Mouse (Mus musculus): Measurements from ENCODE around the gene Cdh4. TPM values are rescaled to one million over a fixed set of nuclear protein-coding genes. Genes with fewer than 3 reads are reported as not detected.

Cdh4 gene
- polyA plus RNA-seq, 1 experiment from 2014 or later, result 39.6 TPM

GRCm38 (mm10) chr2:179921021-179921653 is 478.9 kb downstream of the Cdh4 start:
- no peaks in the 10 kb centered on the region for H3K27me3 ChIP-seq (replicated peaks)
- peaks cover 4% of the 10 kb centered on the region; the same call in 1 of the 2 replicates for H3K9me3 ChIP-seq (replicated peaks)
- H3K4me3 ChIP-seq (replicated peaks), result no peak overlapping the region
- no peak overlapping the region for H3K27ac ChIP-seq (replicated peaks)
- H3K4me2 ChIP-seq, result no peak overlapping the region
- H3K36me3 ChIP-seq, result peaks cover 65% of the 10 kb centered on the region
- H3K4me1 ChIP-seq, result no peaks in the 10 kb centered on the region
- WGBS, result 90% methylated on average over 8 of the region's 8 CpGs
- no peak for ATAC-seq (ENCODE audit: low FRiP score)
- no peak overlapping the region for H3K9ac ChIP-seq (replicated peaks)

GRCm38 (mm10) chr2:179924038-179924437 is 481.8 kb downstream of the Cdh4 start:
- H3K4me1 ChIP-seq, result no peaks in the 10 kb centered on the region
- peaks cover 70% of the 10 kb centered on the region for H3K36me3 ChIP-seq
- WGBS, result 92% methylated on average over 6 of the region's 6 CpGs
- no peaks in the 10 kb centered on the region for H3K27me3 ChIP-seq (replicated peaks)
- no peak overlapping the region for H3K4me2 ChIP-seq
- peaks cover 4% of the 10 kb centered on the region; the same call in 1 of the 2 replicates for H3K9me3 ChIP-seq (replicated peaks)
- H3K4me3 ChIP-seq (replicated peaks), result no peak overlapping the region
- no peak for ATAC-seq (ENCODE audit: low FRiP score)
- H3K9ac ChIP-seq (replicated peaks), result no peak overlapping the region
- no peak overlapping the region for H3K27ac ChIP-seq (replicated peaks)

- H3K4me1 ChIP-seq, result no peaks in the 10 kb centered on the region
- H3K4me2 ChIP-seq, result no peak overlapping the region
- H3K9me3 ChIP-seq (replicated peaks), result no peaks in the 10 kb centered on the region
- no peak overlapping the region for H3K9ac ChIP-seq (replicated peaks)
- no peak overlapping the region for H3K27ac ChIP-seq (replicated peaks)
- H3K36me3 ChIP-seq, result peaks cover 58% of the 10 kb centered on the region
- H3K27me3 ChIP-seq (replicated peaks), result no peaks in the 10 kb centered on the region
- 93% methylated on average over 13 of the region's 13 CpGs for WGBS
- ATAC-seq (ENCODE audit: low FRiP score), result no peak
- no peak overlapping the region for H3K4me3 ChIP-seq (replicated peaks)
Measured at GRCm38 (mm10) chr2:179929166-179929565, 486.9 kb downstream of the Cdh4 start.

DNA sequence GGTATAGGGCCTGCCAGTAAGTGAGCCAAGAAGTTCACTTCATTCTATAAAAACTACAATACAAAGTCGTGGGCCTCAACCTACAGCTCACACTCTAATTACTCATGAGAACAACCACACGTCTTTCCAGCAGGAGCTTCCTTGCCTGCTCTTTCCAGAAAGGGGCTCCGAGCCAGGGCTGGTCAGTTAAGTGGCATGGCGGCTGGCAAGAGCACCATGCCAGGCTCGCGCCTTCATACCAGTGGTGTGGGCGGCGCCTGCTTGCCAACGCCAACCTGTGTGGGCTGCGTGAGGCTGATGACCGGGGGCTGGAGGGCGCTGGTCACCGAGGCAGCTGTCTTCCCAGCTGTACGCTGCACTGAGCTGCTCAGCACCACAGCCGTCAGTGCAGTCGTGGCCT is 489.5 kb downstream of the Cdh4 start:
- no peaks in the 10 kb centered on the region for H3K9me3 ChIP-seq (replicated peaks)
- H3K9ac ChIP-seq (replicated peaks), result no peak overlapping the region
- no peaks in the 10 kb centered on the region for H3K27me3 ChIP-seq (replicated peaks)
- H3K27ac ChIP-seq (replicated peaks), result no peak overlapping the region
- 90% methylated on average over 16 of the region's 16 CpGs for WGBS
- H3K36me3 ChIP-seq, result peaks cover 46% of the 10 kb centered on the region
- H3K4me2 ChIP-seq, result no peak overlapping the region
- no peaks in the 10 kb centered on the region for H3K4me1 ChIP-seq
- H3K4me3 ChIP-seq (replicated peaks), result no peak overlapping the region
- no peak for ATAC-seq (ENCODE audit: low FRiP score)

DNA sequence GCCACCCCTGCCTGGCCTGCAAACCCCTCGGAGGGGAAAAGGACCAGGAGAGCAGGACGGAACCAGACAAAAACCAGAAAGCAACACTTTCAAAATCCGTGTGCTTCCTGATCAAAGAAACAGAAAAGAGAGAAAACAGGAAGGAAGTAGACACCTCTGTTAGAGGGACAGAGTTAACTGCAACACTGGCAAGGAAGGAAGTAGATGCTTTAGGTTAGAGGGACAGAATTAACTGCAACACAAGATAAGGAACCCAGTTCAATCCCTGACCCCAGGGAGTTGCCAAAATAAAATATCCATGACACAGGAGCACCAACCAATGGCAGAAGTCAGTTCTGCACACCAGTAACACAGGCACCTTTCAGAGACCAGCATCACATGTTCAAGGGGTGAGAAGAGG is 491.9 kb downstream of the Cdh4 start:
- H3K4me1 ChIP-seq, result peaks cover 4% of the 10 kb centered on the region; the same call in 1 of the 2 replicates
- H3K4me2 ChIP-seq, result no peak overlapping the region
- H3K4me3 ChIP-seq (replicated peaks), result no peak overlapping the region
- WGBS, result 86% methylated on average over 3 of the region's 3 CpGs
- no peak overlapping the region for H3K9ac ChIP-seq (replicated peaks)
- H3K36me3 ChIP-seq, result peaks cover 32% of the 10 kb centered on the region
- ATAC-seq (ENCODE audit: low FRiP score), result no peak
- no peak overlapping the region for H3K27ac ChIP-seq (replicated peaks)
- H3K9me3 ChIP-seq (replicated peaks), result no peaks in the 10 kb centered on the region
- H3K27me3 ChIP-seq (replicated peaks), result no peaks in the 10 kb centered on the region

- no peak overlapping the region for H3K4me2 ChIP-seq
- H3K27ac ChIP-seq (replicated peaks), result no peak overlapping the region
- no peaks in the 10 kb centered on the region for H3K9me3 ChIP-seq (replicated peaks)
- H3K4me3 ChIP-seq (replicated peaks), result no peak overlapping the region
- peaks cover 28% of the 10 kb centered on the region for H3K4me1 ChIP-seq
- H3K9ac ChIP-seq (replicated peaks), result no peak overlapping the region
- peaks cover 14% of the 10 kb centered on the region for H3K36me3 ChIP-seq
- 84% methylated on average over 4 of the region's 4 CpGs for WGBS
- ATAC-seq (ENCODE audit: low FRiP score), result no peak
- H3K27me3 ChIP-seq (replicated peaks), result no peaks in the 10 kb centered on the region
Measured at GRCm38 (mm10) chr2:179937091-179937490, 494.9 kb downstream of the Cdh4 start.

DNA sequence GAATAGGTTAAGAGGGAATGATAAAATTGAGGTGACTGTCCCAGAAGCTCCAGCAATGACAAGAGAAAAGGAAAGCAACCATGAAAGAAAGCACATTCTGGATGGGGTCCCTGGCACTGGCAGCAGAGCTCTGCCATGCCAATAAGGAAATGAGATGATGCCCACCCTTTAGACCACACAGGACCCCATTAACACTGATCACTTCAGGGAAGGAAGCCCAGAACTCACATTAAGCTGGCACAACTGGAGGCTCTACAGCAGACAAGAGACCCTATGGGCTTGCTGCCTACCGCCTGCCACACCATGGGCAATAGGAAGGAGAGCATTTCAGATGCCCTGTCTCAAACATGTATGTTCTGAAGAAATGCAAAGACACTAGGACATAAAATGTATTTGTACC is 499.5 kb downstream of the Cdh4 start:
- 85% methylated on average over 1 of the region's 1 CpGs for WGBS
- peaks cover 55% of the 10 kb centered on the region for H3K4me1 ChIP-seq
- H3K9me3 ChIP-seq (replicated peaks), result no peaks in the 10 kb centered on the region
- no peak overlapping the region for H3K4me2 ChIP-seq
- no peaks in the 10 kb centered on the region for H3K27me3 ChIP-seq (replicated peaks)
- H3K36me3 ChIP-seq, result no peaks in the 10 kb centered on the region
- H3K4me3 ChIP-seq (replicated peaks), result no peak overlapping the region
- ATAC-seq (ENCODE audit: low FRiP score), result no peak
- H3K9ac ChIP-seq (replicated peaks), result no peak overlapping the region
- no peak overlapping the region for H3K27ac ChIP-seq (replicated peaks)

GRCm38 (mm10) chr2:179945051-179945450 is 502.8 kb downstream of the Cdh4 start:
- Histone ChIP-seq H3K4me3 (replicated peaks) (no peak overlapping the region), H3K27ac (replicated peaks) (no peak overlapping the region), H3K36me3 (no peaks in the 10 kb centered on the region), H3K27me3 (replicated peaks) (no peaks in the 10 kb centered on the region), H3K9me3 (replicated peaks) (no peaks in the 10 kb centered on the region), H3K4me1 (peaks cover 56% of the 10 kb centered on the region), H3K9ac (replicated peaks) (no peak overlapping the region), H3K4me2 (no peak overlapping the region)
- no peak for ATAC-seq (ENCODE audit: low FRiP score)
- WGBS, result 35% methylated on average over 4 of the region's 4 CpGs

GRCm38 (mm10) chr2:179946496-179946895 is 504.3 kb downstream of the Cdh4 start:
- Histone ChIP-seq H3K27me3 (replicated peaks) (no peaks in the 10 kb centered on the region), H3K9me3 (replicated peaks) (no peaks in the 10 kb centered on the region), H3K4me2 (no peak overlapping the region), H3K4me1 (peaks cover 49% of the 10 kb centered on the region), H3K36me3 (no peaks in the 10 kb centered on the region), H3K27ac (replicated peaks) (no peak overlapping the region), H3K4me3 (replicated peaks) (no peak overlapping the region), H3K9ac (replicated peaks) (no peak overlapping the region)
- 85% methylated on average over 6 of the region's 6 CpGs for WGBS
- no peak for ATAC-seq (ENCODE audit: low FRiP score)

- no peak overlapping the region for H3K4me2 ChIP-seq
- 59% methylated on average over 5 of the region's 5 CpGs for WGBS
- H3K27me3 ChIP-seq (replicated peaks), result no peaks in the 10 kb centered on the region
- ATAC-seq (ENCODE audit: low FRiP score), result no peak
- peaks cover 48% of the 10 kb centered on the region for H3K4me1 ChIP-seq
- no peak overlapping the region for H3K4me3 ChIP-seq (replicated peaks)
- no peak overlapping the region for H3K27ac ChIP-seq (replicated peaks)
- H3K36me3 ChIP-seq, result no peaks in the 10 kb centered on the region
- no peaks in the 10 kb centered on the region for H3K9me3 ChIP-seq (replicated peaks)
- no peak overlapping the region for H3K9ac ChIP-seq (replicated peaks)
Measured at GRCm38 (mm10) chr2:179947607-179948006, 505.4 kb downstream of the Cdh4 start.

DNA sequence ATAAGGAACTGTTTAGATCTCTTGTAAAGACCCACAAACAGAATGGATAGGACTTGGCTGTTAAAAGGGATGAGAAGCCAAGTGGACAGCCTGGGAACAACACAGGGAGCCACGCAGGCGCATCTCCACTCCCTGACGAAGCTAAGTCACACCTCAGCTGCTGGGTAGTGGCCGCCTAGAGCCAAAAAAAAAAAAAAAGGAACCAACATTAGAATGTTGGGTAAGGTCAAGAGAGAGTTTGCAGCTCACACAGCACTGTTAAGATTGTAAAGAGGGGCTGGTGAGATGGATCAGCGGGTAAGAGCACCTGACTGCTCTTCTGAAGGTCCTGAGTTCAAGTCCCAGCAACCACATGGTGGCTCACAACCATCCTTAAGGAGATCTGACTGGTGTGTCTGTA is 506.6 kb downstream of the Cdh4 start:
- WGBS, result 92% methylated on average over 5 of the region's 5 CpGs
- no peak overlapping the region for H3K9ac ChIP-seq (replicated peaks)

More for the DNA sequence above, 506.6 kb downstream of the Cdh4 start:
- no peaks in the 10 kb centered on the region for H3K9me3 ChIP-seq (replicated peaks)
- peaks cover 51% of the 10 kb centered on the region for H3K4me1 ChIP-seq
- H3K4me2 ChIP-seq, result no peak overlapping the region
- H3K27ac ChIP-seq (replicated peaks), result no peak overlapping the region
- H3K36me3 ChIP-seq, result no peaks in the 10 kb centered on the region
- ATAC-seq (ENCODE audit: low FRiP score), result no peak
- H3K27me3 ChIP-seq (replicated peaks), result no peaks in the 10 kb centered on the region
- no peak overlapping the region for H3K4me3 ChIP-seq (replicated peaks)

Measured in neural tube, embryonic 15.5 days (tissue).